Mouse (Mus musculus): Measurements from ENCODE around the gene Tnfrsf9. TPM values are rescaled to one million over a fixed set of nuclear protein-coding genes. Genes with fewer than 3 reads are reported as not detected.

The Tnfrsf9 gene
- total and polyA plus RNA-seq, 2 experiments: 0.05 to 0.09 TPM

- Histone ChIP-seq H3K9ac (ENCODE audit: low read depth, low read length) (no peak overlapping the region), H3K27me3 (ENCODE audit: control insufficient read depth, insufficient read depth, low read length) (no peaks in the 10 kb centered on the region), H3K4me3 (ENCODE audit: insufficient read depth, low read depth, low read length) (no peak overlapping the region), H3K27ac (replicated peaks; ENCODE audit: insufficient read depth, low read depth, low read length) (no peak overlapping the region), H3K36me3 (ENCODE audit: control insufficient read depth, insufficient read depth, low read length) (no peaks in the 10 kb centered on the region), H3K4me1 (ENCODE audit: control insufficient read depth, insufficient read depth, low read length) (peaks cover 8% of the 10 kb centered on the region; the same call in 1 of the 2 replicates), H3K79me2 (ENCODE audit: control insufficient read depth, insufficient read depth, low read length) (no peaks in the 10 kb centered on the region)
- no peak for TF ChIP-seq CTCF (IDR thresholded peaks at IDR 0.05; ENCODE audit: low read depth, low read length)
- TF ChIP-seq POLR2A (IDR thresholded peaks at IDR 0.05; ENCODE audit: extremely low read depth, insufficient read depth, low read length): no peak
- no peak for DNase-seq (ENCODE audit: extremely low read depth, low read depth, low spot score)
- 84% methylated on average over 8 of the region's 8 CpGs for WGBS
Measured at GRCm38 (mm10) chr4:150917336-150918027, 3.1 kb downstream of the Tnfrsf9 start.

- no peak for DNase-seq (ENCODE audit: extremely low read depth, low read depth, low spot score)
- no peak for TF ChIP-seq CTCF (IDR thresholded peaks at IDR 0.05; ENCODE audit: low read depth, low read length)
- TF ChIP-seq POLR2A (IDR thresholded peaks at IDR 0.05; ENCODE audit: extremely low read depth, insufficient read depth, low read length): no peak
Measured at GRCm38 (mm10) chr4:150921206-150921605, 6.8 kb downstream of the Tnfrsf9 start.

GRCm38 (mm10) chr4:150924308-150924707, 9.9 kb downstream of the Tnfrsf9 start:
- H3K27ac ChIP-seq (replicated peaks; ENCODE audit: insufficient read depth, low read depth, low read length): no peak overlapping the region
- no peaks in the 10 kb centered on the region for H3K79me2 ChIP-seq (ENCODE audit: control insufficient read depth, insufficient read depth, low read length)
- no peak for TF ChIP-seq CTCF (IDR thresholded peaks at IDR 0.05; ENCODE audit: low read depth, low read length)
- no peak for TF ChIP-seq POLR2A (IDR thresholded peaks at IDR 0.05; ENCODE audit: extremely low read depth, insufficient read depth, low read length)
- no peaks in the 10 kb centered on the region for H3K27me3 ChIP-seq (ENCODE audit: control insufficient read depth, insufficient read depth, low read length)
- H3K9ac ChIP-seq (ENCODE audit: low read depth, low read length): no peak overlapping the region
- 78% methylated on average over 13 of the region's 13 CpGs for WGBS
- H3K4me3 ChIP-seq (ENCODE audit: insufficient read depth, low read depth, low read length): no peak overlapping the region
- H3K4me1 ChIP-seq (ENCODE audit: control insufficient read depth, insufficient read depth, low read length): no peaks in the 10 kb centered on the region
- DNase-seq (ENCODE audit: extremely low read depth, low read depth, low spot score): no peak
- H3K36me3 ChIP-seq (ENCODE audit: control insufficient read depth, insufficient read depth, low read length): no peaks in the 10 kb centered on the region

More at GRCm38 (mm10) chr4:150921206-150921605, 6.8 kb downstream of the Tnfrsf9 start:
- Histone ChIP-seq H3K27me3 (ENCODE audit: control insufficient read depth, insufficient read depth, low read length) (no peaks in the 10 kb centered on the region), H3K4me3 (ENCODE audit: insufficient read depth, low read depth, low read length) (no peak overlapping the region), H3K79me2 (ENCODE audit: control insufficient read depth, insufficient read depth, low read length) (no peaks in the 10 kb centered on the region), H3K4me1 (ENCODE audit: control insufficient read depth, insufficient read depth, low read length) (no peaks in the 10 kb centered on the region), H3K9ac (ENCODE audit: low read depth, low read length) (no peak overlapping the region), H3K27ac (replicated peaks; ENCODE audit: insufficient read depth, low read depth, low read length) (no peak overlapping the region), H3K36me3 (ENCODE audit: control insufficient read depth, insufficient read depth, low read length) (no peaks in the 10 kb centered on the region)
- 80% methylated on average over 8 of the region's 8 CpGs for WGBS

GRCm38 (mm10) chr4:150924936-150925335, 10.6 kb downstream of the Tnfrsf9 start:
- Histone ChIP-seq H3K9ac (ENCODE audit: low read depth, low read length) (no peak overlapping the region), H3K4me3 (ENCODE audit: insufficient read depth, low read depth, low read length) (no peak overlapping the region), H3K27ac (replicated peaks; ENCODE audit: insufficient read depth, low read depth, low read length) (no peak overlapping the region), H3K27me3 (ENCODE audit: control insufficient read depth, insufficient read depth, low read length) (no peaks in the 10 kb centered on the region), H3K4me1 (ENCODE audit: control insufficient read depth, insufficient read depth, low read length) (no peaks in the 10 kb centered on the region), H3K36me3 (ENCODE audit: control insufficient read depth, insufficient read depth, low read length) (no peaks in the 10 kb centered on the region), H3K79me2 (ENCODE audit: control insufficient read depth, insufficient read depth, low read length) (no peaks in the 10 kb centered on the region)
- TF ChIP-seq POLR2A (IDR thresholded peaks at IDR 0.05; ENCODE audit: extremely low read depth, insufficient read depth, low read length) (no peak), CTCF (IDR thresholded peaks at IDR 0.05; ENCODE audit: low read depth, low read length) (no peak)
- 88% methylated on average over 6 of the region's 6 CpGs for WGBS
- no peak for DNase-seq (ENCODE audit: extremely low read depth, low read depth, low spot score)

- Histone ChIP-seq H3K36me3 (ENCODE audit: control insufficient read depth, insufficient read depth, low read length) (no peaks in the 10 kb centered on the region), H3K79me2 (ENCODE audit: control insufficient read depth, insufficient read depth, low read length) (no peaks in the 10 kb centered on the region), H3K4me1 (ENCODE audit: control insufficient read depth, insufficient read depth, low read length) (no peaks in the 10 kb centered on the region), H3K9ac (ENCODE audit: low read depth, low read length) (no peak overlapping the region), H3K4me3 (ENCODE audit: insufficient read depth, low read depth, low read length) (no peak overlapping the region), H3K27ac (replicated peaks; ENCODE audit: insufficient read depth, low read depth, low read length) (no peak overlapping the region), H3K27me3 (ENCODE audit: control insufficient read depth, insufficient read depth, low read length) (no peaks in the 10 kb centered on the region)
- TF ChIP-seq POLR2A (IDR thresholded peaks at IDR 0.05; ENCODE audit: extremely low read depth, insufficient read depth, low read length) (no peak), CTCF (IDR thresholded peaks at IDR 0.05; ENCODE audit: low read depth, low read length) (peak; percentile 49)
- DNase-seq (ENCODE audit: extremely low read depth, low read depth, low spot score): no peak
- 64% methylated on average over 5 of the region's 5 CpGs for WGBS
Measured at GRCm38 (mm10) chr4:150925923-150926322, 11.6 kb downstream of the Tnfrsf9 start.

Measured in liver, adult 2 months (tissue).